Mouse (Mus musculus): ENCODE results near the gene Ldb3. TPM values are rescaled to one million over a fixed set of nuclear protein-coding genes. Genes with fewer than 3 reads are reported as not detected.

The Ldb3 gene
- polyA plus RNA-seq, 1 experiment = 5.4 TPM

GRCm38 (mm10) chr14:34566530-34566929, 22.0 kb downstream of the Ldb3 start:
- TF ChIP-seq POLR2A (IDR thresholded peaks at IDR 0.05; ENCODE audit: extremely low read depth, insufficient read depth, low read length) (no peak), CTCF (IDR thresholded peaks at IDR 0.05; ENCODE audit: extremely low read depth, insufficient read depth, low read length) (no peak)

GRCm38 (mm10) chr14:34565711-34566110, 22.8 kb downstream of the Ldb3 start:
- Histone ChIP-seq H3K4me3 (ENCODE audit: insufficient read depth, low read length) (no peak overlapping the region), H3K4me1 (ENCODE audit: control insufficient read depth, insufficient read depth, low read length) (no peaks in the 10 kb centered on the region), H3K27ac (ENCODE audit: insufficient read depth, low read length) (no peak overlapping the region)
- no peak for TF ChIP-seq CTCF (IDR thresholded peaks at IDR 0.05; ENCODE audit: extremely low read depth, insufficient read depth, low read length)
- TF ChIP-seq POLR2A (IDR thresholded peaks at IDR 0.05; ENCODE audit: extremely low read depth, insufficient read depth, low read length) = no peak

More at GRCm38 (mm10) chr14:34566530-34566929, 22.0 kb downstream of the Ldb3 start:
- H3K4me3 ChIP-seq (ENCODE audit: insufficient read depth, low read length) = no peak overlapping the region
- no peaks in the 10 kb centered on the region for H3K4me1 ChIP-seq (ENCODE audit: control insufficient read depth, insufficient read depth, low read length)
- no peak overlapping the region for H3K27ac ChIP-seq (ENCODE audit: insufficient read depth, low read length)

- Histone ChIP-seq H3K4me3 (ENCODE audit: insufficient read depth, low read length) (no peak overlapping the region), H3K27ac (ENCODE audit: insufficient read depth, low read length) (no peak overlapping the region), H3K4me1 (ENCODE audit: control insufficient read depth, insufficient read depth, low read length) (no peaks in the 10 kb centered on the region)
- TF ChIP-seq CTCF (IDR thresholded peaks at IDR 0.05; ENCODE audit: extremely low read depth, insufficient read depth, low read length) = no peak
- no peak for TF ChIP-seq POLR2A (IDR thresholded peaks at IDR 0.05; ENCODE audit: extremely low read depth, insufficient read depth, low read length)
These were observed 23.8 kb downstream of the Ldb3 start for GRCm38 (mm10) chr14:34564646-34565045.

- no peaks in the 10 kb centered on the region for H3K4me1 ChIP-seq (ENCODE audit: control insufficient read depth, insufficient read depth, low read length)
- no peak overlapping the region for H3K27ac ChIP-seq (ENCODE audit: insufficient read depth, low read length)
- no peak overlapping the region for H3K4me3 ChIP-seq (ENCODE audit: insufficient read depth, low read length)
- TF ChIP-seq CTCF (IDR thresholded peaks at IDR 0.05; ENCODE audit: extremely low read depth, insufficient read depth, low read length) (no peak), POLR2A (IDR thresholded peaks at IDR 0.05; ENCODE audit: extremely low read depth, insufficient read depth, low read length) (no peak)
These were observed 26.1 kb downstream of the Ldb3 start for GRCm38 (mm10) chr14:34562393-34562792.

GRCm38 (mm10) chr14:34561647-34562046, 26.8 kb downstream of the Ldb3 start:
- no peak for TF ChIP-seq POLR2A (IDR thresholded peaks at IDR 0.05; ENCODE audit: extremely low read depth, insufficient read depth, low read length)
- TF ChIP-seq CTCF (IDR thresholded peaks at IDR 0.05; ENCODE audit: extremely low read depth, insufficient read depth, low read length) = no peak
- Histone ChIP-seq H3K4me3 (ENCODE audit: insufficient read depth, low read length) (no peak overlapping the region), H3K27ac (ENCODE audit: insufficient read depth, low read length) (no peak overlapping the region), H3K4me1 (ENCODE audit: control insufficient read depth, insufficient read depth, low read length) (no peaks in the 10 kb centered on the region)

GRCm38 (mm10) chr14:34558947-34559346, 29.5 kb downstream of the Ldb3 start:
- no peak for TF ChIP-seq CTCF (IDR thresholded peaks at IDR 0.05; ENCODE audit: extremely low read depth, insufficient read depth, low read length)
- no peak for TF ChIP-seq POLR2A (IDR thresholded peaks at IDR 0.05; ENCODE audit: extremely low read depth, insufficient read depth, low read length)
- Histone ChIP-seq H3K27ac (ENCODE audit: insufficient read depth, low read length) (no peak overlapping the region), H3K4me1 (ENCODE audit: control insufficient read depth, insufficient read depth, low read length) (no peaks in the 10 kb centered on the region), H3K4me3 (ENCODE audit: insufficient read depth, low read length) (no peak overlapping the region)

- H3K4me1 ChIP-seq (ENCODE audit: control insufficient read depth, insufficient read depth, low read length) = no peaks in the 10 kb centered on the region
- no peak overlapping the region for H3K4me3 ChIP-seq (ENCODE audit: insufficient read depth, low read length)
- no peak overlapping the region for H3K27ac ChIP-seq (ENCODE audit: insufficient read depth, low read length)
- TF ChIP-seq CTCF (IDR thresholded peaks at IDR 0.05; ENCODE audit: extremely low read depth, insufficient read depth, low read length) (no peak), POLR2A (IDR thresholded peaks at IDR 0.05; ENCODE audit: extremely low read depth, insufficient read depth, low read length) (no peak)
These were observed 33.3 kb downstream of the Ldb3 start for GRCm38 (mm10) chr14:34555211-34555610.

- H3K4me1 ChIP-seq (ENCODE audit: control insufficient read depth, insufficient read depth, low read length) = no peaks in the 10 kb centered on the region
- H3K27ac ChIP-seq (ENCODE audit: insufficient read depth, low read length) = no peak overlapping the region
- no peak overlapping the region for H3K4me3 ChIP-seq (ENCODE audit: insufficient read depth, low read length)
- TF ChIP-seq CTCF (IDR thresholded peaks at IDR 0.05; ENCODE audit: extremely low read depth, insufficient read depth, low read length) = no peak
- TF ChIP-seq POLR2A (IDR thresholded peaks at IDR 0.05; ENCODE audit: extremely low read depth, insufficient read depth, low read length) = no peak
These were observed 34.4 kb downstream of the Ldb3 start for GRCm38 (mm10) chr14:34554047-34554446.

- H3K4me3 ChIP-seq (ENCODE audit: insufficient read depth, low read length) = no peak overlapping the region
- H3K4me1 ChIP-seq (ENCODE audit: control insufficient read depth, insufficient read depth, low read length) = no peaks in the 10 kb centered on the region
- TF ChIP-seq POLR2A (IDR thresholded peaks at IDR 0.05; ENCODE audit: extremely low read depth, insufficient read depth, low read length) (no peak), CTCF (IDR thresholded peaks at IDR 0.05; ENCODE audit: extremely low read depth, insufficient read depth, low read length) (no peak)
- H3K27ac ChIP-seq (ENCODE audit: insufficient read depth, low read length) = no peak overlapping the region
These were observed 35.0 kb downstream of the Ldb3 start for GRCm38 (mm10) chr14:34553470-34553869.

- Histone ChIP-seq H3K27ac (ENCODE audit: insufficient read depth, low read length) (no peak overlapping the region), H3K4me1 (ENCODE audit: control insufficient read depth, insufficient read depth, low read length) (no peaks in the 10 kb centered on the region), H3K4me3 (ENCODE audit: insufficient read depth, low read length) (no peak overlapping the region)
- TF ChIP-seq POLR2A (IDR thresholded peaks at IDR 0.05; ENCODE audit: extremely low read depth, insufficient read depth, low read length) (no peak), CTCF (IDR thresholded peaks at IDR 0.05; ENCODE audit: extremely low read depth, insufficient read depth, low read length) (no peak)
These were observed 36.3 kb downstream of the Ldb3 start for GRCm38 (mm10) chr14:34552226-34552625.

Measured in cortical plate, adult 2 months (tissue).